7 mouse cellular contexts compared by ENCODE assay signal in genomic region chr19:5824043-5824825, GRCm38 (mm10). TPM values are rescaled to one million over a fixed set of nuclear protein-coding genes. Genes with fewer than 3 reads are reported as not detected.
DNase-seq lines count a peak whose midpoint lies in the region; ATAC-seq and TF ChIP-seq lines count a peak whose summit lies in the region.

No protein-coding gene starts in this region.

- H3K27ac ChIP-seq in layer of hippocampus, adult 2 months = peak overlapping the region; percentile 83; the same call in 1 of the 2 replicates
- H3K27ac ChIP-seq in stomach, postnatal 0 days (replicated peaks) = peak overlapping the region; percentile 36

- no peaks in the 10 kb centered on the region for H3K27me3 ChIP-seq in stomach, postnatal 0 days (ENCODE audit: control insufficient read depth, insufficient read depth, low read length)

- no peak for TF ChIP-seq EP300 in stomach, postnatal 0 days (optimal IDR thresholded peaks at IDR 0.05)

- no peak overlapping the region for H3K4me3 ChIP-seq in layer of hippocampus, adult 2 months
- H3K4me3 ChIP-seq in stomach, postnatal 0 days (ENCODE audit: low read depth, low read length) = no peak overlapping the region

- no peaks in the 10 kb centered on the region for H3K9me3 ChIP-seq in stomach, postnatal 0 days (ENCODE audit: control insufficient read depth, low read length)

- H3K9ac ChIP-seq in stomach, postnatal 0 days (ENCODE audit: low read length) = no peak overlapping the region

- no peak overlapping the region for H3K4me2 ChIP-seq in stomach, postnatal 0 days (replicated peaks; ENCODE audit: low read depth)

- TF ChIP-seq CTCF in layer of hippocampus, adult 2 months (conservative IDR thresholded peaks at IDR 0.05) = no peak
- TF ChIP-seq CTCF in stomach, postnatal 0 days (IDR thresholded peaks at IDR 0.05; ENCODE audit: low read depth) = no peak

- no peak for ATAC-seq in stomach, postnatal 0 days (ENCODE audit: low FRiP score, low TSS enrichment)

- H3K36me3 ChIP-seq in stomach, postnatal 0 days (ENCODE audit: control insufficient read depth, insufficient read depth, low read length) = no peaks in the 10 kb centered on the region; the same call in 1 of the 2 replicates

- no peak for DNase-seq in layer of hippocampus, adult 2 months (ENCODE audit: low spot score in 2 of 2)
- DNase-seq in layer of hippocampus, adult 9-11 months = no peak
- peak; percentile 60 to 64 for DNase-seq in cerebellum, postnatal 25 days
- peak; percentile 74 for DNase-seq in kidney, adult 9 months
- peak; percentile 50 for DNase-seq in stomach, postnatal 0 days (ENCODE audit: low spot score)
- no peak for DNase-seq in layer of hippocampus, postnatal 25 days (ENCODE audit: extremely low spot score in 1 of 2, low spot score in 1 of 2)
- DNase-seq in embryo, embryonic 10 days (ENCODE audit: low spot score) = no peak

- H3K4me1 ChIP-seq in stomach, postnatal 0 days (replicated peaks; ENCODE audit: control insufficient read depth, insufficient read depth) = peaks cover 4% of the 10 kb centered on the region; the same call in 1 of the 2 replicates

- WGBS in stomach, postnatal 0 days = 52% methylated on average over 22 of the region's 22 CpGs

RNA-seq across cellular contexts. Expression of gene Frmd8, which starts 50.8 kb away (rescaled TPM):
- 10 to 100 TPM in 1 of 2 experiments, 1 to 10 TPM in 1; 9.5 to 10.6 TPM for total RNA-seq in layer of hippocampus, adult 2 months (2021)
- 13.8 and 18.8 TPM in 2 replicates for polyA plus RNA-seq in stomach, postnatal 0 days (2015; fragmentation: Nextera tagmentation; extraction: Ambion mirVana)
- total RNA-seq in layer of hippocampus, postnatal 25 days (2021) = 10 to 100 TPM; 15.6 to 15.8 TPM

RNA-seq across cellular contexts. Expression of gene Scyl1, which starts 53.0 kb away (rescaled TPM):
- 10 to 100 TPM; 74.1 to 80.9 TPM for total RNA-seq in layer of hippocampus, adult 2 months (2021)
- 38.1 and 40.9 TPM in 2 replicates for polyA plus RNA-seq in stomach, postnatal 0 days (2015; fragmentation: Nextera tagmentation; extraction: Ambion mirVana)
- total RNA-seq in layer of hippocampus, postnatal 25 days (2021) = 10 to 100 TPM; 68.6 to 71.8 TPM

RNA-seq across cellular contexts. Expression of gene Slc25a45, which starts 53.4 kb away (rescaled TPM):
- total RNA-seq in layer of hippocampus, adult 2 months (2021) = 1 to 10 TPM; 3.5 to 3.6 TPM
- polyA plus RNA-seq in stomach, postnatal 0 days (2015; fragmentation: Nextera tagmentation; extraction: Ambion mirVana) = 2.9 and 3.2 TPM in 2 replicates
- 1 to 10 TPM; 3.1 to 3.4 TPM for total RNA-seq in layer of hippocampus, postnatal 25 days (2021)

Comparison
In these comparisons a context has a peak if more than half of its experiments do, and no peak if none do; other contexts are left out.
1. DNase-seq: peak in cerebellum, postnatal 25 days (2 of 2), kidney, adult 9 months (single experiment) and stomach, postnatal 0 days (single experiment); none in layer of hippocampus, adult 2 months (0 of 2), layer of hippocampus, adult 9-11 months (single experiment), layer of hippocampus, postnatal 25 days (0 of 2) and embryo, embryonic 10 days (single experiment).